Mouse (Mus musculus) T-cell, adult 2 months (primary cell): ENCODE data around the gene Rcl1.
A peak's percentile ranks its signal among the peaks of the same experiment; 100 is the strongest.

Experiments
- DNase-seq: peaks from one replicate; pipeline ENCODE4 v3.0.0; 2022; ENCODE audit warnings: low spot score

Rcl1 gene

DNA sequence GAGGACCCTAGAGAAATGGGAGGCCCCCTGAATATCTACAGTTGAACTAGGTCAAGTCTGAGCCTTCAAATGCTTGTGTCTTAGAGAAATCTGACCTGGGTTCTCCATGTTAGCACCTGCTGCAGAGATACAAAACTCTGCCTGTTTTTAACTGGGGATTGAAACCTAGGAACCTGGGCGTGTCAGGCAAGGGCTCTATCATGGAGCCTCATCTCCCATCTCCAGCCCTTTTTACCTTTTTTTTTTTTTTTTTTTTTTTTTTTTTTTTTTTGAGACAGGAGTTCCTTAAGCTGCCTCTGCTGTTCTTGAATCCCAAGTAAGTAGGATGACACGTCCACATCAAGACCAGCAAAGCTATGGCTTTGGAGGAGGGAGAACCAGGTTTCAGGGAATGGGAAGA lies 50.3 kb downstream of the Rcl1 start:
- no peak for DNase-seq

DNA sequence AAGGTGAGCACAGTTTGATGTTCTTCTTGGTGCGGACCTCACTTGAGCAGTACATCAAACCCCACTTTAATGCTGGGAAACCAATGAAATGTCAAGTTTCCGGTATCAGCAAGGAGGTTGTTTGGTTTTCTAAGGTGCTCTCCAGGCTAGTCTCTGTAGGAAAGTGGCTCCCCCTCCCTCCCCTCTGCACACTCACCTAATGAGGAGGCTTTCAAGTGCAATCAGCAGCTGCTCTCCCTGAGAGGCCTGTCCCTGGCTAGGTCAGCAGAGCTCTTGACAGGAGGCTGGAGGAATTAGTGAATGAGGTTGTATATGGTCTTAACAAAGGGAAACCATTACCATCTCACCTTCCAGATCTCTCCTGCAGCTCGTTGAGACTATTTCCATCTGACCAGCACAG lies 54.4 kb downstream of the Rcl1 start:
- DNase-seq: no peak

DNA sequence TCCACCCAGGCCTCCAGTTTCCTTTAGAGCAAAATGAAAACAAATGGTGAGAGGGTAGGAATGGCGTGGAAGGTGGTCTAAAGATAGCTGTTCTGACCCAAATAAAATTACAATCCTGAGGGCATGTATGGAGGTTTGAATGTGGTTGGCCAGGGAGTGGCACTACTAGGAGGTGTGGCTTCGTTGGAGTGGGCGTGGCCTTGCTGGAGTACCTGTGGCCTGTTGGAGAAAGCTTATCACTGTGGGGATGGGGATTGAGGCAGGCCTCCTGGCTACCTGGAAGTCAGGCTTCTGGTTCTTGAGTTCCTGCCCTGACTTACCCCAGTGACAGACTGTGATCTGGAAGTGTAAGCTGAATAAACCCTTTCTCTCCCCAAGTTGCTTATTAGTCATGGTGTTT lies 55.2 kb downstream of the Rcl1 start:
- DNase-seq: no peak

DNA sequence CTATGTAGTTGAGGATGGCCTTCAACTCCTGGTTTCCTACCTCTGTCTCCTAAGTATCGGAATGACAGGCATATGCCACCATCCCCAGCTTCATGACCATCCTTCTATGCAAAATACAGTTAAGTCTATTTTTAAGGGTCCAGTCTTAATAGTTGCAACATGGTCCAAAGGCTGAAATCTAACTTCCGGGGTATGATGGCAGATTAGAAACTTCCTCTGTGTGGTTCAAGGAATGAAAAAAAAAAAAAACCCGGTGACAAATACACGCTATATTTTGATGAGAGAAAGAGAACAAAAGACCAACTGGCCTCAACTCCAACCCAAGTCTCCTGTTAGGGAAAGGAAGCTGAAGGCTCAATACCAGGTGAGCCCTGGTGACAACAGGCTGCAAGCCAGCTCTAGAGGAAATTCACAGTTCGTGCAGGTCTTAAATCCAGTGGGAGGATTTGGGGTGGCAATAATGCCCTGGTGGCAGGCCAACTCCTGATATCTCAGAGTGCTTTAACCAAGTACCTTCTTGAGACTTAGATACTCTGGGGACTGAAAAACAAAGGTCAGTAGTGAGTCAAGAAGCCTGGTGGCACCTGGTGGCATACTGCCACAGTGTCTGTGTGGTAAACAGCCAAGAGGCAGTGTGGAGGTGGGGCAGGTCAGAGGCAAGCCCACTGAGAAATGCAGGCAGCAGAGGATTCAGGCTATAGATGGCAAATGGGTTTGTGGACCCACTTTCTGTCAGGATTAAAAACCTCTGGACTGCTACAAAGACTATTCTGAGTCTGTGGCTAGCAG lies 56.7 kb downstream of the Rcl1 start:
- no peak for DNase-seq

DNA sequence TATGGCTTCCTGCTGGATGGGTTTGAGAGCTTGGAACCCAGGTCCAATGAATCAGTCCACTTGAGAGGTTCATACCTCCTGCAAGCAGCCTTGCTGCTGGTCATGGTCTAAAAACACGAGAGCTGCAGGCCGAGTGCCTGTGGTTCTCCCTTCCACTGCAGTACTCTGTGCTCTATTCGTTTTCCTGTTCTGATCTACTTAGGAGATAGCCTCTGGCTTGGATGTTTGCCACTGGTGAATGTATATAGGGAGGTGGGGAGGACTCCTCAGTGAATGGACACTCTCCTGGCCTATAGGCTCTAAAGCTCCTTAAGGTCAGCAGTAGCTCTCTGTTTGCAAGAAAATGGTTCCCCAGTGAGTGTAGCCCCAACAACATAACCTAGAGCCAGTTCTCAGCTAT lies 57.3 kb downstream of the Rcl1 start:
- no peak for DNase-seq

DNA sequence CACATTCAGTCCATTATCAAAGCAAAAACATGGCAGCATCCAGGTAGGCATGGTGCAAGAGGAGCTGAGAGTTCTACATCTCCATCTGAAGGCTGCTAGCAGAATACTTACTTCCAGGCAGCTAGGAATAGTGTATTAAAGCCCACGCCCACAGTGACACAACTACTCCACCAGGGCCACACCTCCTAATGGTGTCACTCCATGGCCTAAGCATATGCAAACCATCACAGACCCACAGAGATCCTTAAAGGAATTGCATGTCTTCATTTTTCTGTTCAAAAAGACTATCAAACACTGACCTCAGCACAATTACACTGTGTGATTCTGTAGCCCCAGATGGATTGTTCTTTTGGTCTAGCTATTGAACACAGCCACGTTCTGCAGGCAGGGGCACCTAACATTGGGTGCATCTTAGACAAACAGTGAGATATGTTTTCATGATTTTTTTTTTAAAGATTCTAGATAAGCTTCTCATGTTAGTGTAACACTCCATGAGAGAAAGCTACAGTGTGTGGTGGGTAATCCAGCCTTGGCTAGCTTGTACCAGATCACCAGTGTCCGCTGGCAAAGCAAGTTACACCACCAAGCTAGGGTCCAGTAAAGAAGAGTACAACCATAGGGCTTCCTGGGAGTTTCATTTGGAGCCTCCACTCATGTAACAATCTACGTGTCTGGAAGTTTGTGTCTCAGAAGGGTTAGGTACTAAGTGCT lies 62.8 kb downstream of the Rcl1 start:
- DNase-seq: no peak

DNA sequence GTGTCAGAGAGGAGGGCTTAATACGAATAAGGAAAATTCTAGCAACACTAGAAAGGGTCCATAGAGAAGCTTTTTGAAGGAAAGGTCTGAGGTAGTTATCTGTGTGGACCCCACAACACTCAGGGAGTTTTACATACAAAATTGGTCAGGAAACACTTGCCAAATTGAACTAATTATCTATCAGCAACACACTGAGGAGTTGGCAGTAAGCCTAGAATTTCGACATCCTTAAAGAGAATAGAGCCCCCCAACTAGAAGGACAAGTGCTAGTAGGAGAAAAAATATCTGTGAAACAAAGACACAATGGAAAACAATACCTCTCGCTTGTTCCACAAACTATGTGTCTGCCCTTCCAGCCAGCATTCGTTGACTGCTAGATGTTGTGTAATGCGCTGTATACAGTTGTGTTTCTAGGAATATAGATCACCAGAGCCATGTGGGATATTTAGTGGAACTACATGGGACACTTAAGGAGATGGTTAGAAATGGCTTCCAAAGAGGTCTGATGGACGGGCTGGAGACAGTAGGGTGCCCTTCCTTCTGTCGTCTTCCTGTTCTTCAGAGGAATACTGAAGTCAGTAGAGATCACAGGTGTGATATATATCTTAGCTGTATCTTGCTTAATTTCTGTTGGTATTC lies 63.5 kb downstream of the Rcl1 start:
- DNase-seq: no peak

DNA sequence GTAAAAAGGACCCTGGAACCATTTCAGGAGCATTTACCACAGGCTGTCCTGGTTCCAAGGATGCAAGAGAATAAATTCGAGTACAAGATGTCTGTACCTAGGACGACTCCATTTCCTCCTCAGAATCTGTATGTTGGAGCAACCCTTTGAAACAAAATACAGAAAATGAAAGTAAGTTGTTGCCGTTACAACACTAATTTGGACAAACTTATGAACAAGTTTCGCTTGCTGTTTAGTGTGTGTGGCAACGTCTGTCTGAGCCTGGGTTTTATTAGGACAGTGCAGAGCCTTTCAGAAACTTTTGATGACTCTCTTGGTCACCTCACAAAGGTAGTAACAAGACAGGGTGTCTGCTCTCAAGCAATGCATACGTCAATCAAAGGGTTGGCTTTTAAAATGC lies 66.8 kb downstream of the Rcl1 start:
- no peak for DNase-seq

DNA sequence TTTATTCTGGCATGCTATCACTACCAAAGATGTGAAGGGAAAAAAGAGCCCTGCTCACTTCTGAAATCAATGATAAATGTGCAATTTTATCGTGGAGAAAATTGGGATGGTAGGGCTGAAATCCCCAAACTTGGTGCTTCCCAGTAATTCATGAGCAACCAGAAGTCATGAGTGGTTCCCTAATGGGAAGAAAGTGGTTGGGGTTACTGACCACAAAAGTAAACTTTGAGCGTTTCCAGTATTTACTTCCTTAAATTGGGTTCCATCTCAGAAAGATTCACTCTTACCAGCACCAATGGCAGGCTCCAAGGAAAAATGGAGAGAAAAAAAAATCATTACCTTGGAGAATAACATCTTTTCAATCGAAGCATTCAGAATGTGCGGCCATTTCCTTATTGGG lies 79.2 kb downstream of the Rcl1 start:
- DNase-seq: no peak

DNA sequence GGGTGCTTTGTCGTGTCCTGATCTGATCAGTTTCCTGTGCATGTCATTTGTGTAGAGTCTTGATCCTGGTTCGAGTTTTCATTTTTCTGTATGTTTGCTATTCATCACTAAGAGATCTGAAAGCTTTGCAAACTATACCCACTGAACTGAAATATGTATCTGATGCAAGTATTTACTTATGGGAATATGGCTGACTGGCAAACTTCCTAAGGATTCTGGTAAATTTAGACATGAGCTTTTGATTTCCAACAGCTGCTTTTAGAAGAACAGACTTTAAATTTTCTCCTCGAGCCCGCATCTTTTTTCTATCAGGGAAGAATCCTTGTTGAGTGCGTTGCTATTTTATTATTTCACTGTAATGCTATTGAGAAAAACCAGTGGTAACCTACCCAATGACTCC lies 81.0 kb downstream of the Rcl1 start:
- no peak for DNase-seq

DNA sequence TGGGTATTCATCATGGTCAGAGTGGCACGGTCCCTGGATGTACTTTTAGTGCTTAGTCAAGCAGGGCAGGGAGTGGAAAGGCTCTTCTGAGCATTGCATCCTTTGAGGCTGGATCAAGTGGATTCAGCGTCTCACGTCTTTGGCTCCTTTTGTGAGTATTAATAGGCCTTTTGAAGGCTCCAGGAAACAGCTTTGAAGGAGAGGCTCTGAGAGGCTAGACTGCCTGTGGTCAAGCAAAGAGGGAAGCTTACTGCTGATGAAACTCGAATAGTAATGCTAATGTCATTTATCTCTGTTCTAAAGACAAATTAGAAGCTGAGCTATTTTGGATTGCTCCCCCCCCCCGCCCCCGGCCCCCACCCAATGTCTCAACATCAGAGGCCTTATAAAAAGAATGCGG lies 83.9 kb downstream of the Rcl1 start:
- DNase-seq: no peak

DNA sequence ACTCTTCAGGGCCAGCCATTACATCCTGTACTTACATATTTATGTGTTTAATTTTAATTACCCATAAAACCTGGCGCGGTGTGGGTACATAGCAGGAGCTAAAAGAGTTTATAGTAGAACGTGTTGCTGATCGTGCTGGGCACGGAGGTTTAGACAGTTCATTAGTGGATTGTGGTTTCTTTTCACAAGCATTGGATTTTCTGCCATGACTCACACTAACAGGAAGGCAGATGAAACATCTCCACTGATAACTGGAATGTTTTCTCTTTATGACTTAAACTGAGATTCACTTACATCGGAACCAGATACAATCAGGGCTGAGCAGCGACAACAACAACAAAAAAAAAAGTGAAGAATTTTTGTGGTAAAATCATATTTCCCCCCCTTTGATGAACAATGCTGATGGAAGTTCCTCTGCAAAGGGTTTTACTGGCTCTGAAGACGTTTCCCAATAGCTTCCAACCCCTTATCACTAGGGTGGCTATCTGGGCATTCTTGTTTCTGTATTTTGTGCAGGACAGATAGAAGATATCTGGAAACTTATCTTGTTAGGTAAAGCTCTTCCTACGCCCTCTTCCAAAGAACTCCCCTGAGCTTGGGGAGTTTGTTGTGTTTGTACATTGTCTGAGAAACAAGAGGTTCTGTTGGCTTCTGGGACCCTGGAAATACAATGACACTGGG lies 84.5 kb downstream of the Rcl1 start:
- DNase-seq: peak; percentile 13

DNA sequence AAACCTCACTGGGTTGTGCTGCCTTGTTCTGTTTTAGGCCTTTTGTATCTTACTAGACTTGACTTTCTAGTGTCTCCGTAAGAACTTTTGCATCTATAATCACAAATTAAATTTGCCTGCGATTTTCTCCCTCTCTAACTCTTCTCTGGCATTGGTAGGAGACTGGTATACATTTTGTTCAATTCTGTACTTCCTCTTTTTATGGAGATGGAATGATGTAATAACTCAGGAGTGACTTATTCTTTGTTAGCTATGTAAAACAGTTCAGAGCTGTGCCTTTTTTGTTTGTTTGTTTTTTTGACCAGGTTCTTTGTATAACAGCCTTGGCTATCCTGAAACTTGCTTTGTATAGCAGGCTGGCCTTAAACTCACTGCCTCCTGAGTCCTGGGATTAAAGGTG lies 87.7 kb downstream of the Rcl1 start:
- no peak for DNase-seq
